Mouse (Mus musculus): ENCODE results near the gene Arhgef15. TPM values are rescaled to one million over a fixed set of nuclear protein-coding genes. Genes with fewer than 3 reads are reported as not detected.
"Not testable (repeated sequence)": the region's sequence is repeated elsewhere in the genome, so short reads cannot be mapped to it uniquely, and the experiment has no call there.

Arhgef15 gene
- not detected in 2 replicates for polyA plus RNA-seq (2012; ENCODE audit: insufficient read depth, insufficient read length, missing spikeins)

DNA sequence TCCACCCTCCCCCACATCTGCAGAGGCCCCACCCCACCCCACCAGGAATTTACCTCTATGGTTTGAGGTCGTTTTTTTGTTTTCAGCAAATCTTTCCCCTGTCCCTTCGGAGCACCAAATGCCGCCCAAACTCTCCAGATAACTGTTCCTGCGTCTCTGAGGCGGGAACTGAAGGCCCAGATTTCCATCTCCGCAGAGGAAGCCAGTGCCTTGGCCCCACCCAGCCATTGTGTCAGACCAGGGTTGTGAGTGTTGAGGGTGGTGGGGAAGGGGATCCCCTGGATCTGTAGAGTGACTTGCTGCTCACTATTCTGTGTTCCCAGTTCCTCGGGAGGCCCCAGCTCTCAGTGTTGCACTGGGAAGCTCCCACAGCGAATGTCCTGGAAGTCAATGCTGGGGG is at the start of gene Arhgef15:
Gene Arhgef15, minus strand, starts transcription at position 173 of the 400 bp plus-strand sequence.
- Histone ChIP-seq H3K4me3 (ENCODE audit: insufficient read depth, low read length) (no peak within 1 kb of the TSS), H3K27ac (ENCODE audit: insufficient read depth, low read depth, low read length) (no peak within 1 kb of the TSS), H3K4me1 (ENCODE audit: control insufficient read depth, insufficient read depth, low read length) (peaks cover 4% of the 10 kb centered on the region)
- no peak for TF ChIP-seq CTCF (IDR thresholded peaks at IDR 0.05; ENCODE audit: low read depth, low read length)
- no peak for TF ChIP-seq POLR2A (IDR thresholded peaks at IDR 0.05; ENCODE audit: borderline replicate concordance, low read depth, low read length)

DNA sequence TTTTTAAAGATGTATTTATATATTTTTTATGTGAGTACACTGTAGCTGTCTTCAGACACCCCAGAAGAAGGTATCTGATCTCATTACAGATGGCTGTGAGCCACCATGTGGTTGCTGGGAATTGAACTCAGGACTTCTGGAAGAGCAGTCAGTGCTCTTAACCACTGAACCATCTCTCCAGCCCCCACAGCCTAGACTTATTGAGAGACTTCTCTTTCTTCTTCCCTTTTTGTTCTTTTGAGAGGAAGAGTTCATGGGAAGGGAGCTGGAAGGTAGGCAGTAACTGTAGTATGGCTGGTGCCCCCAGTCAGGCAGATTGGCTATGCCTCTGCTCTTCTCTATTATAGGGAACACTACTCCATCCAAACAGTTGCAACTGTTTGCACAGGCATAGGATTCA is 49.3 kb upstream of the Arhgef15 start:
- H3K4me3 ChIP-seq (ENCODE audit: insufficient read depth, low read length); H3K4me1 ChIP-seq (ENCODE audit: control insufficient read depth, insufficient read depth, low read length): not testable (repeated sequence)

DNA sequence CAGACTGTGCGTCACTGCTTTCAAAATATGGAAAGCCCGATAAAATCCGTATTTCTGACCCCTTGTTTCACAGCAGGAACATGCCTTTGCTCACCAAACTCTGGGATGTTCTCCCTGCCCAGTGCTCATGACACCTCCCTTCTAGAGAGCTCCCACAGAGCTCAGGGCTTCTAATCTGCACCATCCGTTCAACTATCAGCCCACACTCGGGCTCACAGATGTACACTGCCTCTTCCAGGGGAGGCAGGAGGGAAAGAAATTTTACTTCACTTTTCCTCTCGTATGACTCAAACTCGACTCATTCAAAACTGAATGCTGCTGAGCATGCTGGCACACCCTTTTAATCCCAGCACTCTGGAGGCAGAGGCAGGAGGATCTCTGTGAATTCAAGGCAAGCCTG is 47.9 kb upstream of the Arhgef15 start:
- Histone ChIP-seq H3K4me1 (ENCODE audit: control insufficient read depth, insufficient read depth, low read length) (peaks cover 3% of the 10 kb centered on the region), H3K4me3 (ENCODE audit: insufficient read depth, low read length) (no peak overlapping the region), H3K27ac (ENCODE audit: insufficient read depth, low read depth, low read length) (no peak overlapping the region)
- TF ChIP-seq POLR2A (IDR thresholded peaks at IDR 0.05; ENCODE audit: borderline replicate concordance, low read depth, low read length) (no peak), CTCF (IDR thresholded peaks at IDR 0.05; ENCODE audit: low read depth, low read length) (no peak)

More for the DNA sequence above, 49.3 kb upstream of the Arhgef15 start:
- not testable (repeated sequence) for H3K27ac ChIP-seq (ENCODE audit: insufficient read depth, low read depth, low read length)

DNA sequence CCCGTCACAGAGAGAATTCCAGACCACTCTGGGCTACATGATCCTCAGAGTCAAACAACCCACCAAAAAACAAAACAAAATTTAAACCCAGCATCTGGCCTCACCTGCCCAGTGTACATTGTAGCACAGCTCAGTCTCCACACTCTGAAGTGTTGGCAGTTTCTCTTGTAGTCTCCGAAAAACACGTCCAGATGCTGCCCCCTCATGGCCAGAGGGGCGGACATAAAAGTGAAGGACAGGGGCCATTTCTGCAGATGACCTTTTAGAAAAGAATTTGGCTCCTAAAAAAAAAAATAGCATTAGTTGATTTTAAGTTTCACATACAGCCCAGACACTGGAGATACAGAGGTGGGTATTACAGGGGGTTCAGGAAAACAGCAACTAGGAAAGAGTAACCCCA is 46.3 kb upstream of the Arhgef15 start:
- no peak for TF ChIP-seq CTCF (IDR thresholded peaks at IDR 0.05; ENCODE audit: low read depth, low read length)
- no peak for TF ChIP-seq POLR2A (IDR thresholded peaks at IDR 0.05; ENCODE audit: borderline replicate concordance, low read depth, low read length)
- H3K4me3 ChIP-seq (ENCODE audit: insufficient read depth, low read length): no peak overlapping the region
- H3K4me1 ChIP-seq (ENCODE audit: control insufficient read depth, insufficient read depth, low read length): peaks cover 3% of the 10 kb centered on the region
- H3K27ac ChIP-seq (ENCODE audit: insufficient read depth, low read depth, low read length): no peak overlapping the region

DNA sequence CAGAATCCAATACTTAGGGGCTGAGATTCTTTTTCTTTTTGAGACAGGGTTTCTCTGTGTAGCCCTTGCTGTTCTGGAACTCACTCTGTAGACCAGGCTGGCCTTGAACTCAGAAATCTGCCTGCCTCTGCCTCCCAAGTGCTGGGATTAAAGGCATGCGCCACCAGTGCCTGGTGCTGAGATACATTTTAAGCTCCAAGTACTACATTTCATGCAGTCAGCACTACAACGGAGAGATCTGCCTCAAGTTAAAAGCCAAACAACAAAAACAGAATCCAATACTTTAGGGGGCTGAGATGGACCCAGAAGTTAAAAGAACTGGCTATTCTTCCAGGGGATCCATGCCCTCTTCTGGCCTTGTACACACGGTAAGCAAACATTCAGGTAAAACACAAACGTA is 45.5 kb upstream of the Arhgef15 start:
- H3K4me3 ChIP-seq (ENCODE audit: insufficient read depth, low read length); H3K27ac ChIP-seq (ENCODE audit: insufficient read depth, low read depth, low read length); H3K4me1 ChIP-seq (ENCODE audit: control insufficient read depth, insufficient read depth, low read length): not testable (repeated sequence)

DNA sequence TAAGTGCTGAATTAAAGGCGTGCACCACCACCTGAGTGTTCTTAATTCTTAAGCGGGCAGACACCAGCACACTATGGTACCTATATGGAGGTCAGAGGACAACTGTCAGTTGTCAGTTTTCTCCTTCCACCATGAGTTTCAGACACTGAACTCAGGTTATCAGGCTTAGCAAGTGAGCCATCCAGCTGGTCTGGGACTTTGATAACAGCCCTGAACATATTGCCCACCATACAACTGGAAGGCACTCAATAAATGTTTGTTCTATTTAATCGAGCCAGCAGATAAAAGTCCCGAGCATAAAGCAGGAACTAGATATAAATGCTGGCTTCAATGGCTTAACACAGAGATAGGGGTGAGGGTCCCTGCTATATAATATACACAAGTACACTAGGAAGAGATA is 39.8 kb upstream of the Arhgef15 start:
- no peak for TF ChIP-seq CTCF (IDR thresholded peaks at IDR 0.05; ENCODE audit: low read depth, low read length)
- TF ChIP-seq POLR2A (IDR thresholded peaks at IDR 0.05; ENCODE audit: borderline replicate concordance, low read depth, low read length): no peak
- Histone ChIP-seq H3K4me3 (ENCODE audit: insufficient read depth, low read length) (no peak overlapping the region), H3K27ac (ENCODE audit: insufficient read depth, low read depth, low read length) (no peak overlapping the region)

DNA sequence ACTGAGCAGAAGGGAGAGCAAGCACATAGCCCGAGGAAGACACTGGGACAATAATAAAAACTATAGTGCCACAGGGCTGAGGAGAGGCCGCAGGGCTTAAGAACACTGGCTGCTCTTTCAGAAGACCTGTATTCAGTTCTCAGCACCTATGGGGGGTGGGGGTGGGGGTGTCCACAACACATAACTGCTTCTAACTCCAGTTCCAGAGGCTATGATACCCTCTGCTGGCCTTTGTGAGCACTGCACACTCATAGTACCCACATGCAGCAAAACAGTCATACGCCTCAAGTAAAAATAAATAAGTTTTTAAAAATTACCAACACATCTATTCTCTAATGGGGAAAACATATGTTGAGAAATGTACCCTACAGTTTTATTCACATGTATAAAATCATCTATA is 37.1 kb upstream of the Arhgef15 start:
- Histone ChIP-seq H3K4me3 (ENCODE audit: insufficient read depth, low read length) (no peak overlapping the region), H3K4me1 (ENCODE audit: control insufficient read depth, insufficient read depth, low read length) (no peaks in the 10 kb centered on the region), H3K27ac (ENCODE audit: insufficient read depth, low read depth, low read length) (no peak overlapping the region)
- no peak for TF ChIP-seq CTCF (IDR thresholded peaks at IDR 0.05; ENCODE audit: low read depth, low read length)
- no peak for TF ChIP-seq POLR2A (IDR thresholded peaks at IDR 0.05; ENCODE audit: borderline replicate concordance, low read depth, low read length)

More for the DNA sequence above, 39.8 kb upstream of the Arhgef15 start:
- no peaks in the 10 kb centered on the region for H3K4me1 ChIP-seq (ENCODE audit: control insufficient read depth, insufficient read depth, low read length)

DNA sequence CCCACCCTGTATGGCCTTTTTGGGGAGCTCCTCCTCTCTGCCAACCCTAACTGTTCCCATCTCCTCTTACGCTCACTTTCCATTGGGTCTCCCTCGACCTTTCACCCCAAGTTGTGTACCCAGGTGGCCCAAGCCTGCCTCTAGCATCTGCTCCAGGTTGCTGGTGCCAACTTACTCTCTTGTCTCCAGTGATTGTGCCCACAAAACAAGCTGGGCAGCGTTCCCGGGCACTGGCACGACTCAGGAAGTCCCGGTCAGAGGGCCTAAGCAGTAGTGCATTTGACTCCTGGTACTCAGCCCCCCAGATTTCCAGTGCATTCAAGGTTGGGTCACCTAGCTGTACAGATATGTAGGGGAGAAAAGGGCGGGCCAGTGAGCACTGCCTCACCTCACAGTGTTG is 35.8 kb upstream of the Arhgef15 start:
- TF ChIP-seq POLR2A (IDR thresholded peaks at IDR 0.05; ENCODE audit: borderline replicate concordance, low read depth, low read length) (no peak), CTCF (IDR thresholded peaks at IDR 0.05; ENCODE audit: low read depth, low read length) (no peak)
- H3K4me3 ChIP-seq (ENCODE audit: insufficient read depth, low read length): no peak overlapping the region
- H3K4me1 ChIP-seq (ENCODE audit: control insufficient read depth, insufficient read depth, low read length): no peaks in the 10 kb centered on the region
- H3K27ac ChIP-seq (ENCODE audit: insufficient read depth, low read depth, low read length): no peak overlapping the region

DNA sequence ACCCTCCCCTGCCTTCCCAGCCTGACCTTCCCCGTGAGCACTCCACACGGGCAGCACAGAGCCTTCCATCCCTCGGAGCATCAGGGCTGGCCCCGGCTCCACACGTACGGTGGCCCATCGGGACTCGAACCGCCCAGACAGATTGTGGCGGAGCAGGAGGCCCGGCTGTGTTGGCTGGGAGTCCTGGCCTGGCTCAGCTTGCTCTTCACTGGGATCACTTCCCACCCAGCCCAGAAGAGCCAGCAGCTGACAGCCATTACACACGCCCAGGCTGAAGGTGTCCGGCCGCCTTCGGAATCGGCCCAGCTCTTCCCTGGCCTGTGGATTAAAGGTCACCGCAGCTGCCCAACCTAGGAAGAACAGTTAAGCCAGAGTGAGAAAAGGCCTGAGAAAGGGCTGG is 31.1 kb upstream of the Arhgef15 start:
- TF ChIP-seq POLR2A (IDR thresholded peaks at IDR 0.05; ENCODE audit: borderline replicate concordance, low read depth, low read length): no peak
- TF ChIP-seq CTCF (IDR thresholded peaks at IDR 0.05; ENCODE audit: low read depth, low read length): no peak
- no peak overlapping the region for H3K27ac ChIP-seq (ENCODE audit: insufficient read depth, low read depth, low read length)
- no peak overlapping the region for H3K4me3 ChIP-seq (ENCODE audit: insufficient read depth, low read length)
- no peaks in the 10 kb centered on the region for H3K4me1 ChIP-seq (ENCODE audit: control insufficient read depth, insufficient read depth, low read length)

DNA sequence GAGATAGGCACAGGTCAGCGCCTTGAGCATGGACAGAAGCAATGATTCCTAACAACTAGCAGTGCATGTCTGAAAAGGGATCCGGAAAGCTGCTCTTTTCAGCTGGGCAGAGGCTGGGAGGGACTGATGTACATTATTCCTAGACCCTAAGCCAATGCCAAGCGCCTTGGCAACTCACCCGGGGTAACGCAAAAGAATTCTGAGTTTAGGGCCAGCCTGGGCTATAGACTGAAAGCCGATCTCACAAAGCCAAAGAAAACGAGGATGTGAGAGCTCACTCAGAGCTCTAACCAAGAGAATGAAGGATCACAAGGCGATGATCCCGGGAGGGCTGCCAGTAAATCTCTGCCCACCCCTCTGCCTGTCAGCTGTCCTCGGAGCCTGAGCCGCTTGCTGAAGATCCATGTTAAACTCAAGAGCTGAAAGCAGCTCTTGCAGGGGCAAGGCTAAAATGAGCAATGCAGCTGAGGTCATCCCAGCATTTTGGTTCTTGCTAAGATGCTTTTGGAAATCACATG is 30.1 kb upstream of the Arhgef15 start:
- TF ChIP-seq CTCF (IDR thresholded peaks at IDR 0.05; ENCODE audit: low read depth, low read length): no peak
- TF ChIP-seq POLR2A (IDR thresholded peaks at IDR 0.05; ENCODE audit: borderline replicate concordance, low read depth, low read length): no peak
- Histone ChIP-seq H3K4me1 (ENCODE audit: control insufficient read depth, insufficient read depth, low read length) (no peaks in the 10 kb centered on the region), H3K4me3 (ENCODE audit: insufficient read depth, low read length) (no peak overlapping the region), H3K27ac (ENCODE audit: insufficient read depth, low read depth, low read length) (no peak overlapping the region)
